Mouse (Mus musculus): ENCODE results near the gene Hnf4a. TPM values are rescaled to one million over a fixed set of nuclear protein-coding genes. Genes with fewer than 3 reads are reported as not detected.

Hnf4a gene
- total RNA-seq, 2 experiments from 2014 or later: not detected

DNA sequence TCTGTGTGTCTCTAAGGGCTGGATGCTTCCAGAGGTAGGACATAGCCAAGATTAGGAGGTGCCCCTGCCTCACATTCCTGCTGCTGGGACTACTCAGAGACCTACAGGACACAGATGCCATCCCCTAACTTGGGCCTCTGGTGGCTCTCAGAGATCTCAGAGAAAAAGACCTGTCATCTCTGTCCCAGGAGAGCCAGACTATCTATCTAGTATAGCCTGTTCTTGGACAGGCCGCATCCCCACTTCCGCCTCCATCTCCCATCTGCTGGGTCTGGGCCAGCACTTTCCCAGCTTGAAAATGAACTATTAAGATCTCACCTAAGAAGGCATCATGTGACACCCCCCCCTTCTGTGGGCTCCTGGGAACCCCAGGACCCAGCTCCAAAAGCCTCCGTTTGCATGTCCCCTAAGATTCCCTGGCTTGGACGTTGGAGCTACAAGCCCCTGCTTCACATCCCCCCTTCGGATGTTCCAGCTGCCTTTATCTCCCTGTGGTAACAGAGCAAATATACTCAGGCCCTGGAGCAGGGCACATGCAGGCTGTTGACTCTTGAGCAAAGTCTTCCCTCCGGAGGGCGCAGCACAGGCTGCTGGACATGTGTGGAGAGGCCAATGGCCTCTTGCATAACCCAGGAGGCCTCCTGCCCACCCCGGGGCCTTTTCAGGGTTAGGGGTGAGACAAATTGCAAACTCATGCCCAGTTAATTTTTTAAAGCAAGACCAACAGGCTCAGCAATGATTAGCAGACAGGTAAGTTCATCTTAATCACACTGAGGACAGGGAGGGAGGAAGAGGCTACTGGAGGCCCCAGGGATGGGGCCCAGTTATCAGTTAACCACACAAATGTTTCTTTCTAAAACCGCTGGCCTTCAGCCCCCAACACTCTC, 33.9 kb downstream of the Hnf4a start:
- intact Hi-C loops (cut with DNase I): no loop called here
- no peak for DNase-seq (ENCODE audit: extremely low spot score in 1 of 2, low spot score in 2 of 2)

DNA sequence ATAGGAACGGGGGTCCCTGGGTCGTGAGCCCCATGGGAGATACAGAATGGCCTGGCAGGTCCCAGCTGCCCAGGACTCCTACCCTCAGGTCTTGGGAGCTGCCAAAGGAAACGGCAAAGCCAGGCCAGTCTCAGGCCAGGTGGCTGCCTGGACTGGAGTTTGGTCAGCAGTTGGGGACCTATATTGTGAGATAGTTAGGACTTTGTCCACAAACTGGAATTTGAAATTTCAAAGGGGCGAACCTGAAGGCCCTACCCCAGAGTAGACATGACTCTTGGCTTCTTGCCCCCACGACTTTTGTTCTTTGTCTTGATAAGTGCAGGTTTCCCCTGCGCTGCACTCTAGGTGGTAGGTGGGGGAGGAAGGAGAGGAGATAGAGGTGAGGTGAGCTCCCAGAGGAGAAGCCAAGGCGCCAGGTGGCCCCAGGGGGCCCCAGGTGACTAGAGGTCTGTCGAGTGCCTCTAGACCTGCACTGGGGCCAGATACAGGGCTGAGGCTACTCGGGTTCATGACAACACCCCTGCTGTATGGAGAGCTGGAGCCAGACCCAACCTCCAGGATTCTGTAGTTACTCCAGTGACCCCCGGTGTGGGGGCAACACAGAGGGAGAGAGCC, 35.1 kb downstream of the Hnf4a start:
- no peak for DNase-seq (ENCODE audit: extremely low spot score in 1 of 2, low spot score in 2 of 2)
- intact Hi-C loops (cut with DNase I): no loop called here

DNA sequence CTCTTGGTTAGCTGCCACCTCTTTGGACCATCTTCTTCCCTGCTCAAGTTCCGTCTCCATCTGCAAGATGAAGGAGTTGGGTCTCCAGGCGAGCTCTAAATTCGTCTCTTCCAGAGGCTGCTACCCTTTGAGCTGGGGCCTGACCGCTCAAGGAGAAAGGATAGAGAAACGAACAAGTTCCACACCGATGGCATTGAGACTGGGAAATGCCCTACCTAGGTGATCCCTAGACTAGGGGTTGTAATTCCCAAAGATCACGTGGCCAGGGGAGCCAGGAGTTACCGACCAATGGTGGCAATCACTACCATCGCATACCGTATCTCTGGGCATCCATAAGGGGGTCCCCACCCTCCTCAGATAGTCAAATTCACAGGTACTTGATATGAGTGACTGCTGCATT, 36.1 kb downstream of the Hnf4a start:
- DNase-seq (ENCODE audit: extremely low spot score in 1 of 2, low spot score in 2 of 2): no peak
- intact Hi-C loops (cut with DNase I): no loop called here

DNA sequence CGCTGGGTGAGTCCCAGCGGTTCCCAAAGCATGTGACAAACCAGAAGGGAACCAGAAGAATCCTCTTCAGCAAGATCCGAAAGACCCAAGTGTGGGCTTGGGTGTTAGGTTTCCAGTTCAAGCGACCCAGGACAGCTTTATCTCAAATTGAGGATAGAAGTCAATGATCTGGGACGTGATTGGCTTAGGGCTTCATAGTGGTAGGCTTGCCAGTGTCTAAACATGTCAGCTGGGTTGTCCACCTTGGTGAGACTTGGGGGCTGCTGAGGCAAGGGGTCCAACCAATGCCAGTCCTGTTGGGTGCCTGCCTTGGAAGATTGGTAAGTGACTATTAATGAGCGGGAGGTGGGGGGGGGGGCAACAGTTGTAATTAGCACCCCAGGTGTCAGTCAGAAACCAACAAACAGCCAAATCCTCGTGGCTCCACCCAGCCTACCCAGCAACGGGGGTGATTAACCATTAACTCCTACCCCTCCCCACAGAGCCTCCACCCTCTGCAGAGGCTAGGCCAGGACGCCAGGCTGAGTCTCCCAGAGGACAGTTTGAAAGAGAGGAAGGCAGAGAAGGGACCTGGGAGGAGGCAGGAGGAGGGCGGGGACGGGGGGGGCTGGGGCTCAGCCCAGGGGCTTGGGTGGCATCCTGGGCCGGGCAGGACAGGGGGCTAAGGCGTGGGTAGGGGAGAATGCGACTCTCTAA, 40.2 kb downstream of the Hnf4a start:
- intact Hi-C loops (cut with DNase I): no loop called here
- no peak for DNase-seq (ENCODE audit: extremely low spot score in 1 of 2, low spot score in 2 of 2)

DNA sequence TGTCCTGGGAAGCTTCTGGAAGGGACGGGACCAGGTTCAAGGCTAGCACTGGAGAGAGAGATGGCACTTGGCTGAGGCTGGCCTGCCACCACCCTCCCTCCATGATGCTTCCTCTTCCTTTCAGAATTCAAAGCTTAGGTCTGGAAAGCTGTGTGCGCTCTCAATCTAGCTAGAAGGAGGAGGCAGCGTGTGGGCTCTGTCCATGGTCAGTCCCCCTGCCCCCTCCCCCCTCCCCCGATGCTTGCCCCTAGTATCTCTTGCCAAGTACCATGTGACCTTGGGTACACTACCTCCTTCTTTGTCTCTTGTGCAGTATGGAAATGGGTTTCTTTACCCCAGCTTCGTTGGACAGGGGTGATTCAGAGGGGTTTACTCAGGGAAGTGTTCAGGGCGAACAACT, 42.2 kb downstream of the Hnf4a start:
- no peak for DNase-seq (ENCODE audit: extremely low spot score in 1 of 2, low spot score in 2 of 2)
- intact Hi-C loops (cut with DNase I): no loop called here

DNA sequence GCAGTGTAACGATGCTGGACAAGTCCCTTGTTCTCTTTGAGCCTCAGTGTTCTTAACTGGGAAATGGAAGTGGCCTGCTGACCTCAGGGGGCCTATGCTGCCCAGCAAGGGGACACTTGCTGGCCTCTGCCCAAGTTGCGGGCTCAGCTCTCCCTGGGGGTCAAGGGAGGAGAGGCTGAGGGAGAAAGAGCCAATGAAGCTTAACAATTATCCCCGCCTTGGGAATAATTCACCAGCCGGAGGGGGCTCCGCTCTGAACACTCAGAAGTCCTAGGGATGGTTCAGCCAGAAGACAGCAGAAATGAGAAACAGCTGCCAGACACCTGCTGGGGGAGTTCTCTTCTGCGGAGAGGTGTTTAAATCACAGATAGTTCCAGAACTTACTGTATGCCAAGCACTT, 43.2 kb downstream of the Hnf4a start:
- no peak for DNase-seq (ENCODE audit: extremely low spot score in 1 of 2, low spot score in 2 of 2)
- intact Hi-C loops (cut with DNase I): no loop called here

DNA sequence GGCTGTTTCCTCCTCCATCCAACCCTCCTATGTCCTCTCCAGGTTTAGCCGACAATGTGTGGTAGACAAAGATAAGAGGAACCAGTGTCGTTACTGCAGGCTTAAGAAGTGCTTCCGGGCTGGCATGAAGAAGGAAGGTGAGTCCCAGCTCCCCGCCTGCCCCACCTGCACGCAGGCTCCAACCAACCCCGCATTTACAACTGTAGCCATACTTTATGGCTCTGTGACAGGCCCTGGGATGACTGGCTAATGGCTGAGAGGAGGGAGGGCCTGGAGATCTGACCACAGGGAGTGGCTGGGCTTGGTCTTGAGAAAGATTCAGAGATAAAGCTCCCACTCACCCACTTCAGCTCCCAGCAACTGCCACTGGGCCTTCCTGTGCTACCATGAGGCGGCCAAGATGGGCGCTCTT, 45.9 kb downstream of the Hnf4a start:
- intact Hi-C loops (cut with DNase I): no loop called here

DNA sequence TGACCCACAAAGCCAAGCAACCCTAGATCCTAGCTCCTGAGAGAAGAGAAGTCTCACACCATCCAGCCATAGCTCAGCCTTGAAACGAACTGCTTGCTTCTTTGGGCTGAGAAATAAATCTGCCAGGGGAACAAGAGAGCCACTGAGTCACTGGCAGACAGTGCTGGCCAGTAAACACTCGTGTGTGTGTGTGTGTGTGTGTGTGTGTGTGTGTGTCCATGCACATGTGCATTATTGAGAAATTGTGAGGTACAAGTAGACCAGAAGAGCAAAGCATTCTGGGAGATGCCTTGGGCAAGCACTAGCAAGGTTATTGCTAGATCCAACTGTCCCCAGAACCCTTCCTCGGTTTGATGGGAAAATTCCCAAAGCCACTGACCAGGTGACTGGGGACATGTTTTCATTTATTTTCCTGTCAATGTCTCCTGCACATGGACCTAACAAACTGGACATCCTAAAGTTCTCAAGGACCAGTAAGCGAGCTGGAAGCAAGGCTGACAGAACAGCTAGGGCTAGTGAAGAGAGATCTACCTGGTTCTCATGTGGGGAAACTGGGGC, 47.9 kb downstream of the Hnf4a start:
- DNase-seq (ENCODE audit: extremely low spot score in 1 of 2, low spot score in 2 of 2): no peak
- intact Hi-C loops (cut with DNase I): no loop called here

More for the DNA sequence above, 45.9 kb downstream of the Hnf4a start:
- no peak for DNase-seq (ENCODE audit: extremely low spot score in 1 of 2, low spot score in 2 of 2)

DNA sequence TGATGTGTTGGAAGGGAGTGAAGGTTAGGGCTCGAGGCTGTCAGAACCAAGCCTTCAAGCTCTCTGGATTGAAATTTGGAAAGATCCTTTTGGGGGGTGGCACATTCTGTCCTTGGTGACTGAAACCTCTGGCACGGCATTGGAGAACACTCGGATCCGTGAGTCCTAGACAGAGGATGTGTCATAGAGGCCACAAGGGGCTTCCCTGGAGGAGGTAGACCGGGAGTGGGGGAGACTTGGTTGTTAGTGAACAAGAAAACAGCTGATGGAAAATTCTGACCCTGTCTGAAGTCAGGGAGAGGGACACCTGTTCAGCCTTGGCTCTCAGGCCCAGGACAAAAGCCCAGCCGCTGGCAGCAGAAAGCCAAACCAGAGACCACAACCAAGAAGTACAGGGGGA, 48.4 kb downstream of the Hnf4a start:
- no peak for DNase-seq (ENCODE audit: extremely low spot score in 1 of 2, low spot score in 2 of 2)
- intact Hi-C loops (cut with DNase I): no loop called here

DNA sequence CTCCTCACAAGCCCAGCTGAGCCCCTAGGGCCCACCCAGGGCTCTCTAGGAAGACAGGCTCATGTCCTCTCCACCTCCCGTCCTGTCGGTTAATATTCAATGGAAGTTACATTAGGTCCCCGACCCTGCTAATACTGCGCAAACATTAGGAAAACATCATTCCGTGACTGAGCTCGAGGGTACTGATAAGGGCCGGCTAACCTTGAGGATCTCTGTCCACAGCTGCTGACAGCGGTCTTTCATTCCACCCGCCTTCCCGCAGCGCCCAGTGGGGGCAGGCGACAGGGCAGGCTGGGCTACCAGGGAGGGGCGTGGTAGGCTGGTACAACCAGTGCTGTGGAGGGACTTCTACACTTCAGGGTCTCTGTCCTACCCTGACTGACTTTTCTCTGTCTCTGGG, 48.8 kb downstream of the Hnf4a start:
- no peak for DNase-seq (ENCODE audit: extremely low spot score in 1 of 2, low spot score in 2 of 2)
- intact Hi-C loops (cut with DNase I): no loop called here

DNA sequence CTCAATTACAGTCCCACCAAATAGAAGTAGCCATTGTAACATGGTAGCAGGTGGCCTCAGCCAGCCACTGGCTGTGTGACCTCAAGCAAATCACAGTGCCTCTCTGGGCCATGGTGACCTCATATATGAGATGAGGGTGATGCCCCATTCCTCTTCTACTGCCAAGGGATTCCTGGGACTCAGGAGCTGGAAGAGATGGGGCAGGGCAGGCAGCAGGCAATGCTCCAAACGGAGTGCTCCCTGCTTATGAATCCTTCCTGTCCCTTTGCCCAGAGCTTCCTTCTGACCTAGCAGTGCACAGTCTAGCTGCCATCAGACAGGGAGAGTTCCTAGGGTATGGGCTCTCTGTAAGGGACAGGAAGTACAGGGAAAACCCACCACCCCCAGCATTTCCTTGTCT, 51.9 kb downstream of the Hnf4a start:
- DNase-seq (ENCODE audit: extremely low spot score in 1 of 2, low spot score in 2 of 2): no peak
- intact Hi-C loops (cut with DNase I): no loop called here

DNA sequence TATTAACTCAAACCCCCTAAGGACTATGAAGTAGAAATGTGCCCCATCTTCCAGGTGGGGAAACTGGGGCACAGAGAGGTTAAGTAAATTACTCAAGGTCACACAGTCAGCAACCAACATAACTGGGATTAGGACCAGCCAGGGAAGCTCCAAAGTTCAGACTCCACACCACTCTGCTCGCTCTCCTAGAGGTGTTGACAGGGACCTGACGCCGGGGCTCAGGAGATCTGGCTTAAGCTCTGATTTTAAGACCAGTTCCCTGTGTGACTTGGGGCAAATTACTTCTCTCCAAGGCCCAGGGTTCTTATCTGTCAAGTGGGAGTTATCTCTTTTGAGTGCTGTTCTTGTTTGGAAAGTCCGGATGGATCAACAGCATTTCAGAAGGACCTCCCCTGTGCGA, 52.6 kb downstream of the Hnf4a start:
- intact Hi-C loops (cut with DNase I): no loop called here
- no peak for DNase-seq (ENCODE audit: extremely low spot score in 1 of 2, low spot score in 2 of 2)

DNA sequence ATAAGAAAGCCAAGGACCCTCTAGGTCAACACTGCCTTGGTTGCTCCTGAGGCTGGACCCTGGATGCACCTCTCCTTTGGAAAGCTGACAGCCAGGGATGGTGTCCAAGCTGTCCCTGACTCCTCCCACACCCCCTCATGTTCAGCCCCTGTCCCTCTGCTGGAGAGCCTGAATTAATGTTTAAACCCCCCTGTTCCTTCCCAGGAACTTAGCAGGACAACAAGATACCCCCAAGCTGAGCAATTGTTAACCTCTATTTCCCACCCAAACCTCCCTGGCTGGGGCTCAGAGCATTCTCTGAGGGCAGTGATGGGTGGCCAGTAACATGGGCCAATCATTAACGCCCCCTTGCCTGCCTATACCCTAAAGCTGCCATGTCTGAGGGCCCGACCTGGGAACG, 53.6 kb downstream of the Hnf4a start:
- intact Hi-C loops (cut with DNase I): no loop called here
- no peak for DNase-seq (ENCODE audit: extremely low spot score in 1 of 2, low spot score in 2 of 2)

DNA sequence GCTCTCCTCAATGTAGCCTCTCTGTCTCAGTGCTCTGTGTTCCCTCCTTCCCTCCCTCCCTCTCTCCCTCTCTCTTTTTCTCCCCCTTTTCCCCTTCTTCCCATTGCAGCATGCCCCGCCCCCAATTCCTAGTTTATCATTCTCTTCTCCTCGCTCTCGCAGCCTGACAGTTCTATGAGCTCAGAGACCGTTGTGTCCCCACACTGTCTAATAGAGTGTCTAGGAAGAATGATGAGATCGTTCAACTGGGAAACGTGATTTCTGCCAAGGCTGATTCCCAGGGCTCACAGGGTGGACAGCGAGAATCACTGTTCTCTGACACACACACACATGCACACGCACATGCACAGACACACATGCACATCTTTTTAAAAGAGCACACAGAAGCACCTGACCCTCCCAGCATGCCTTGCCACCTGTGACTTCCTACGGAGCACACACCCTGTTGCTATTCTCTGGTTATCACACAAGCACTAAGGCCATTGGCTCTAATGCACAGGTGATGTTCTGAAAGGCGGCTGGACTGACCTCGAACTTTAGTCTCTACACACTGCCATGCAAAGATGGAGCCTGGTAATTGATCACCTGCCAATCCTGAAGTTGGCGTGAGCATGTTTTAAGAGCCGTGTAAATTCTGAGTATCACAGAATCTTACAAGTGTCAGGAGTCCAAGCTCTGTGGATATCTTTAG, 54.8 kb downstream of the Hnf4a start:
- intact Hi-C loops (cut with DNase I): no loop called here
- DNase-seq (ENCODE audit: extremely low spot score in 1 of 2, low spot score in 2 of 2): no peak

DNA sequence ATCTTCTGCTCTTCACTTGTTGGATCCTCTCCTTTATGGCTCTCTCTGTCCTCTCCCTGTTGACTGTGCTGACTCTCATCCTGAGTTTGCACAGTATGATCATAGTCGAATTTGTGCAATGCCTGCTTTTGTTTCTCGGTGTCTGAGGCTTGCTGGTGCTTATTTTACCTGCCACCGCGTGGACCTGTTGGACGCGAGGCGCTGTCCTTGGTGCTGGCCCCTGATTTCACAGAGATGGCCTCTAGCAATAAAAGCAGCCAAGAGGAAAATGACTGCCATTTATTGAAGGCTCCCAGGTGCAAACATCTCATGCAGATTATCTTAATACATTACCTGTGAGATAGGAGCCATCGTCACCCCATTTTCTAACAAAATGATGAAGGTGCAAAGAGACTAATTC, 58.0 kb downstream of the Hnf4a start:
- intact Hi-C loops (cut with DNase I): no loop called here

DNA sequence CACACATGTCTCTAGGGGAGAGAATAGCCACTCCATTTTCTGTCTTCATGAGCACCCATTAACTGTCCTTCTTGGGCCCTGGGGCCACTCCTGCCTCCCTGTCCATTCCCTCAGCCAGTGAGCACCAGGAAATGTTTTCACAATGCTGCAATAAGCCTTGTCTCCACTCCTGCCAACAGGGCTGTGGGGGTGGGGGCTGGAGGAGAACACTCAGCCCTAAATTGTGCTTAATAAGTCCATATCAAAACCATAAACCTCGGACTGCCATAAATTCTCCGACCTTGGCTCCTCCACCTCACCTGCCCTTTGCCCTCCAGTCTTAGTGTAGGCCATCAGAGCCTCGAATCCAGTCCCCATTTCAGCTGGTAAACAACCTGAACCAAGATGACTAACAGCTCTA, 67.7 kb downstream of the Hnf4a start:
- intact Hi-C loops (cut with DNase I): no loop called here
- DNase-seq (ENCODE audit: extremely low spot score in 1 of 2, low spot score in 2 of 2): no peak

More for the DNA sequence above, 58.0 kb downstream of the Hnf4a start:
- DNase-seq (ENCODE audit: extremely low spot score in 1 of 2, low spot score in 2 of 2): no peak

DNA sequence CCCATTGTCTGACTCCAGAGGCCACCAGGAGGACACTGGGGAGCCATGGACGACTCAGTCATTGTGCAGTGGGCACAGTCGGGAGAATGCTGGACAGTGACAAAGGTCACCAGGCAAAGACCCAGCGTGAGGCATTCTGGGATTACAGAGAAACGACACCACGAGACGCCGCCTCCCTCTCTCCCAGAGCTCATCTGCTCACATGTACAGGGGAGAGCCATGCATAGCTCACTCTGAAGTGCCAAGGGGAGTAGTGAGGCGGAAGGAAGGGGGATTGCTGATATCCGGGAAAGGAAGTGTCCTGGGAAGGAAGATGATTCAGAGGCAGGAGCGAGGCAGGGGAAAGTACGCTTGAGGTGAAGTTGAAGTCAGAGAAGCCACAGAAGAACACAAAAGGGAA, 68.6 kb downstream of the Hnf4a start:
- DNase-seq (ENCODE audit: extremely low spot score in 1 of 2, low spot score in 2 of 2): no peak

DNA sequence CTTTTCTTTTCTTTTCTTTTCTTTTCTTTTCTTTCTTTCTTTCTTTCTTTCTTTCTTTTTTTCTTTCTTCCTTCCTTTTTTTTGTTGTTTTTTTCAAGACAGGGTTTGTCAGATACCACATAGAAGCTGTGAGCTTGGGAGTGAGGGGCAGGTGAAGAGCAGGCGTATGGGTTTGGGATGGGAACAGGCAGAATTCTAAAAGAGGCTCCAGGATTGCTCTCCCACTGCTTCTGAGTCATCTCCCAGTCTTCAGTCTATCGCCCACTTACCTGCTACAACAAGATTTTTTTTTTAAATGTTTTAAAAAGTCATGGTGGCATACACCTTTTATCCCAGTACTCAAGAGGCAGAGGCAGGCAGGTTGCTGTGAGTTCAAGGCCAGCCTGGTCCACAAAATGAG, 71.4 kb downstream of the Hnf4a start:
- intact Hi-C loops (cut with DNase I): no loop called here
- DNase-seq (ENCODE audit: extremely low spot score in 1 of 2, low spot score in 2 of 2): no peak

More for the DNA sequence above, 68.6 kb downstream of the Hnf4a start:
- intact Hi-C loops (cut with DNase I): no loop called here
